Mouse (Mus musculus): ENCODE data around the gene Spata16. TPM values are rescaled to one million over a fixed set of nuclear protein-coding genes. Genes with fewer than 3 reads are reported as not detected.

Gene Spata16
- polyA plus RNA-seq, 1 experiment: not detected

- DNase-seq (ENCODE audit: low spot score): no peak
Measured at GRCm38 (mm10) chr3:26826958-26827839, 189.8 kb downstream of the Spata16 start.

- no peak for DNase-seq (ENCODE audit: low spot score)
Measured at GRCm38 (mm10) chr3:26832954-26833353, 195.5 kb downstream of the Spata16 start.

GRCm38 (mm10) chr3:26834178-26835050 lies 197.0 kb downstream of the Spata16 start:
- no peak for DNase-seq (ENCODE audit: low spot score)

- DNase-seq (ENCODE audit: low spot score): no peak
Measured at GRCm38 (mm10) chr3:26835051-26835755, 197.8 kb downstream of the Spata16 start.

GRCm38 (mm10) chr3:26845041-26845440 lies 207.6 kb downstream of the Spata16 start:
- no peak for DNase-seq (ENCODE audit: low spot score)

- DNase-seq (ENCODE audit: low spot score): no peak
Measured at GRCm38 (mm10) chr3:26847935-26848334, 210.5 kb downstream of the Spata16 start.

GRCm38 (mm10) chr3:26850207-26850606 lies 212.8 kb downstream of the Spata16 start:
- DNase-seq (ENCODE audit: low spot score): no peak

GRCm38 (mm10) chr3:26850691-26851563 lies 213.5 kb downstream of the Spata16 start:
- DNase-seq (ENCODE audit: low spot score): no peak

GRCm38 (mm10) chr3:26853557-26853956 lies 216.1 kb downstream of the Spata16 start:
- DNase-seq (ENCODE audit: low spot score): no peak

GRCm38 (mm10) chr3:26874706-26875105 lies 237.3 kb downstream of the Spata16 start:
- DNase-seq (ENCODE audit: low spot score): no peak

GRCm38 (mm10) chr3:26877291-26877690 lies 239.9 kb downstream of the Spata16 start:
- DNase-seq (ENCODE audit: low spot score): no peak

GRCm38 (mm10) chr3:26916607-26917006 lies 279.2 kb downstream of the Spata16 start:
- no peak for DNase-seq (ENCODE audit: low spot score)

GRCm38 (mm10) chr3:26920986-26921385 lies 283.6 kb downstream of the Spata16 start:
- no peak for DNase-seq (ENCODE audit: low spot score)

GRCm38 (mm10) chr3:26921576-26921975 lies 284.2 kb downstream of the Spata16 start:
- DNase-seq (ENCODE audit: low spot score): no peak

GRCm38 (mm10) chr3:26923391-26923790 lies 286.0 kb downstream of the Spata16 start:
- DNase-seq (ENCODE audit: low spot score): no peak

- no peak for DNase-seq (ENCODE audit: low spot score)
Measured at GRCm38 (mm10) chr3:26924212-26924611, 286.8 kb downstream of the Spata16 start.

- no peak for DNase-seq (ENCODE audit: low spot score)
Measured at GRCm38 (mm10) chr3:26933079-26933478, 295.7 kb downstream of the Spata16 start.

GRCm38 (mm10) chr3:26936897-26937590 lies 299.6 kb downstream of the Spata16 start:
- DNase-seq (ENCODE audit: low spot score): no peak

GRCm38 (mm10) chr3:26966776-26967175 lies 329.4 kb downstream of the Spata16 start:
- DNase-seq (ENCODE audit: low spot score): no peak

- no peak for DNase-seq (ENCODE audit: low spot score)
Measured at GRCm38 (mm10) chr3:26968852-26969513, 331.6 kb downstream of the Spata16 start.
